Mouse (Mus musculus) lung, postnatal 0 days (tissue): ENCODE results near the gene Slc26a3.
A peak's percentile ranks its signal among the peaks of the same experiment; 100 is the strongest.

Experiments used
- CTCF ChIP-seq: IDR thresholded peaks from 2 replicates; pipeline ENCODE4 v1.5.1; 2016; ENCODE audit warnings: antibody characterized with exemption, mild to moderate bottlenecking
- EP300 ChIP-seq: IDR thresholded peaks from 2 replicates; pipeline ENCODE4 v1.6.1; 2016; ENCODE audit warnings: antibody characterized with exemption, mild to moderate bottlenecking, control low read depth

DNA sequence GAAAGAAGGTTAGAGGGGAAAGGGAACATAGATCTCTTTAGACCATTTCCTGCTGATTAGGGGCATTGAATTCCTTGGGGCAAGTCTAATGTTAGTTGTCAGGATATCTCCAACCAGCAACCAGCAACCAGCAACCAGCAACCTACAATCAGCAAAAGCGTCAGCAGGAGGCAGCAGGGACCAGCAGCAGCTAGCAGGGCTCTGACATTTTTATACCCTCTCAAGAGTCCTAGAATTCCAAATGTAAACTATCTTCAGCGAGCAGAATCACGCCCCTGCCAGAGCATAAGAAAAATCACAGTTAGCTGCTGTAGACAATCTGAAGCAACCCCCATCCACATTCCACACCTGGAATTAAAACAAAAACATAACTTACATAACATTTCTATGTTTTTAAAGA, 3.4 kb upstream of the Slc26a3 start:
- peak; percentile 64 for TF ChIP-seq CTCF
- TF ChIP-seq EP300, result no peak
